Mouse (Mus musculus) CD4-positive, CD25-positive, alpha-beta regulatory T cell, adult 2 months (primary cell): ENCODE results near the gene Gm37240.

Experiments
- DNase-seq: peaks from one replicate; pipeline ENCODE4 v3.0.0-alpha.2; 2012; ENCODE audit warnings: low read depth, low spot score

The Gm37240 gene

GRCm38 (mm10) chr3:84715073-84715768 is 1172.1 kb downstream of the Gm37240 start:
- peak; percentile 78 for DNase-seq

DNA sequence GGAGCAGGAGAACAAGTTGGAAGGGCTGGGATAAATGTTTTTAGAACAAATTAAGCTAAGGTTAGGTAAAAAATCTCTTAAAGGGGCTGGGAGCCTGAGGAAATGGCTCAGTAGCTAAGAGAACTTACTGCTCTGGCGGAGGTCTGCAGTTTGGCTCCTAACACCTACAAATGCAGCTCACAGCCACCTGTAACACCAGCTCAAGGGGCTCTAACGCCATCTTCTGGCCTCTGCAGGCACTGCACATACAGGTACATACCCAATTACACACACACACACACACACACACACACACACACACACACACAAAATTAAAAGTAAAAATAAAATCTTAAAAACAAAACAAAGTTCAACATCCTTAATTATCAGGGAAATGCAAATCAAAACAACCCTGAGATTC is 1174.4 kb downstream of the Gm37240 start:
- DNase-seq = peak; percentile 36

DNA sequence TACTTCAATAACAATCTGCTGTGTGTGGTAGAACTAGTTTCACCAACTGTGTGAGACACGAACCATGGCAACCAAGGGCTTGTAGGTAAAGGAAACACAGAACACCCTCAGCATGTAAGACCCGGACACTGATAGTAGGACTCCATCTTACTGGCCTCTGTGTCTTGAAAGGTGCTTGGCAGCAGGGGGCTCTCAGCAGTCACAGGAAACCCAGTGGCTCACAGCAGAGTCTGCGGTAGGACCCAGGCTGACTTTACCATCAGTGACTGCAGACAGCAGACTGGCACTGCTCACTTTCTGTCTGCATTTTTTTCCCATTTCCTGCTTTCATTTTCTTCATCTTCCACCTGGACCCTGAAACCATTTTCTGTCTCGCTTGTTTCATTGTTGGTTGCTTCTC is 1176.6 kb downstream of the Gm37240 start:
- peak; percentile 67 for DNase-seq

GRCm38 (mm10) chr3:84709967-84710366 is 1177.4 kb downstream of the Gm37240 start:
- no peak for DNase-seq

DNA sequence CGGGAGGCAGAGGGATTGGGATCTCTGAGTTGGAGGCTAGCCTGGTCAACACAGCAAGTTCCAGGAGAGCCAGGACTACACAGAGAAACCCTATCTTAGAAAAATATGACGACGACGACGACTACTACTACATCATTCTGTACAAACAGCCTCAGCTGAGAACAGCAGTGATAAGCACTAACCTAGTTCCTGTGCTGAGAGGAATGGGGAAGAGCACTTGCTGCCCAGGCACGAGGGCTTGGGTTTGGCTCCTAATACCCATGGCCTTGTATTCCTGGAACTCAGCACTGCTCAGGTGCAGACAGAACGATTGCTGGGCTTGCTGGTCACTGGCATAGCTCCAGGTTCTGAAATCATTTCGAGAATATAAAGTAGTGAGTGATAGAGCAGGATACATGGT is 1178.2 kb downstream of the Gm37240 start:
- no peak for DNase-seq

- no peak for DNase-seq
Measured at GRCm38 (mm10) chr3:84708469-84708868, 1178.8 kb downstream of the Gm37240 start.

DNA sequence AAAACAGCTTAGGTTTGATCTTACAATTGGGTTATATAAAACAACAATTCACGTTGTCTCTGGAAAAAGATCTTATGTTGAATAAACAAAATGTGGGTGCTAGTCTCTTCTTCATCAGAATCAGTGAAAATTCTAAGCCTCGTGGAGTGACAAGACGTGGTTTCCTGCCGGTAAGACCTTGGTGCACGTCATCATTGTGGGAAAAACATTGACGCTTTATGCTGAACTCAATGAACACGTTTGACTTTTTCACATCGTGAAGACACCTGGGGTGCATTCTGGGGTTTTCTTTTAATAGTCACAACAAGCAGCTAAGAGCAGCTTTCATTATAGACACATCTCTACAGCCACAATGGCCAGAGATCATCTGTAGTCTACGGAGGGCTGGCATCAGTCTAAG is 1182.1 kb downstream of the Gm37240 start:
- peak; percentile 42 for DNase-seq

DNA sequence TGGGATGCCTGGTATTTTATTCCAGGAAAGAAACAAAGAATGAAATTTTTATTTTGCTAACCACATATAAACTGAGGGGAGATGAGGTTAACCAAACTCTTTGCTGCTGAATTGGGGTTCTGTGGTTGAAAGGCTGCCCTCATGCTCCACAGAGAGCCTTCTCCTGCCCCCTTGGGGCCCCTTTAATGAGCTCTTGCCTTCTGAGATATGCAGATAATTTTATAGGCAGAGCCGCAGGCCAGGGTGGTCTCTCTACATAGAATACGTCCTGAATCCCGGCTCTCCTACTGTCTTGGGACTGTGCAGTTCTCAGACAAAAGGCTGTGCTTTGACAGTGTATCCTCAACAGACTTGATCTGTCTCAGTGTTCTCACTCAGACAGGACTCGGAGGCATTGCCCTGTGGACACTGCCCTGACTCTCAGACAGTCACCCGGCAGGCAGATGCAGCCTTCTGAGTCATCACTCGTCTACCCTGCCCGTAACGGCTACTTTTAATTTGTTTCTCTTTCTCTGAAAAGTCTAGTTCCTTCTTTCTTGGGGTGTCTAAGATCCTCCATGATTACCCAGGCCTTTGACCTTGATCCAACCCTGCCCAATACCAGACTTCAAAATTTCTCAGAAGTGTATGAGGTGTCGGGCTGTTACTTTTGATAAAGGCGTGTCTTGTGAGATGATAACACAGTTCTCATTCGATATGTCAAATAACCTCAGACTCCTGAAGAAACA is 1184.1 kb downstream of the Gm37240 start:
- DNase-seq = no peak

- no peak for DNase-seq
Measured at GRCm38 (mm10) chr3:84701964-84702363, 1185.4 kb downstream of the Gm37240 start.

DNA sequence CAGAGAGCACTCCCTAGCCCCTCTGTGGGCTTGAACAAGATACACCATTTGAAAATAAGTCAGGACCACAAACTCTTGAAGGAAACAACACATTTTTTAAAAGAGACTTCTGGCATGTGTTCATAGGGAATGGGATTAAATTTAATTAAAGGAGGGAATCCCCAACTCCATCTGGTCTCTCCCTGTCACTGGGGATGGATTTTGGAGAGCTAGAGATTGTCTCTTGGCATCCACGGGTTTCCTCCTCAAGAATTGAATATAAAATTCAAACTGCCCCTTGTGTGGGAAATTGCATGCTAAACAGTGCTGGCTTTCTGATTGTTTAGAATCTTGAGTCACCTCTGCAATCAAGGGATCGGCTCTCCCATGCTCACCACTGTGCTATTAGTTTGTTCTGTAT is 1185.8 kb downstream of the Gm37240 start:
- DNase-seq = no peak

- DNase-seq = no peak
Measured at GRCm38 (mm10) chr3:84696428-84696917, 1190.8 kb downstream of the Gm37240 start.

DNA sequence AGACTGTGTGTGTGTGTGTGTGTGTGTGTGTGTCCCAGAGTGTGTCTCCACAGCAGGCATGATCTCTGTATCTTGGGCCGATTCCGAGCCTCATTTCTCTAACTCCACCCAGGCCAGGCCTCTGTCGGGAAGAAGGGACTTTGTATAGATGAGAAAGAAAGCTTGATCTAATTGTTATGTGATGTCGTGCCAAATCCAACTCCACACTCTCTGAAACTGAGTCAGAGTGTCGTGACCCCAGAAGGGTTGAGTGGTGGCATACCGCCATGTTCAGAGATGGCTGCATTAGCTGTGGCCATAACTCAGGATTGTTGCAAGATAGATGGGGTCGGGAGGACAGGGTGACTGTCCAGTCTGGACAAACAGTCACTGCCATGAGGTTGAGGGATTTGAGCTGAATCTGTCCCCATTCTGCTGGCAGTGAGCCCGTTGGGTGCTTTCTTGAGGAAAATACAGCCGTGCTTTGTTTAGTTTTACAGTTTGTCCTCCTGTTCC is 1191.4 kb downstream of the Gm37240 start:
- DNase-seq = no peak

DNA sequence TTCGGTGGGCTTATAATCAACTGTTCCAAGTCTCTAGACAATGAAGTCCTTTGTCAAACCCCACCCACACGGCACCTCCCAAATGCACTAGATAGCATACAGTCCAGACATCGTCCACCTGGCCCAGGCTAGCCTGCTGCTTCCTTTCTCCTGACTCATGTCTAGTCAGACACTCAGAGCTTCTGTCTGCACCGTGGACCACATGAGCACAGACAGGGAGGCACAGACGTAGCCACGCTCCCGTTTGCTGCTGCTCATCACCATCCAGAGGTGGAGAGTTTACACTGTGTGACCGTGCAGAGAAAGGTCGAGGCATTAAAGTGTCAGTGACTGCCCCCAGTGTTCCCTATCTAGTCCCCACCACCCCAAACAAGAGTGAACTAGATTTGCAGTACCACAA is 1191.9 kb downstream of the Gm37240 start:
- no peak for DNase-seq

DNA sequence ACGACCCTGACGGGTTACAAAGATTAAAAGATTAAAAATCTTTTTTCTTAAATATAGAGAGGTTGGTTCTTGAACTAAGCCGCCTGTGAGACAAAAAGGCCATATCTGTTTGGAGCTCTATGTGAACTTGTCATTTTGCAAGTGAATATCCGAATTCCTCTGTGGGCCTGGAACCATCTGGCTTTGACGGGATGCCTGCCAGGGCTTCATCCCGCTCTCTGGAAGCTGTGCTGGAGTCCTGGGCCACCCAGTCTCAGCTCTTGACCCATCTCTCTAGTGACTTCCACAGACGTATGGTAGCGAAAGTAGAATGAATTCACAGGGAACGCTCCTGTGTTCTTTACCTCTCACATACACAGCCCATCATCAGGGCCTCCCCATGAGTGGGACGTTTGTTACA is 1193.4 kb downstream of the Gm37240 start:
- no peak for DNase-seq

GRCm38 (mm10) chr3:84692647-84693199 is 1194.6 kb downstream of the Gm37240 start:
- DNase-seq = peak; percentile 64

GRCm38 (mm10) chr3:84690091-84690771 is 1197.1 kb downstream of the Gm37240 start:
- no peak for DNase-seq

- no peak for DNase-seq
Measured at GRCm38 (mm10) chr3:84689656-84690055, 1197.7 kb downstream of the Gm37240 start.

DNA sequence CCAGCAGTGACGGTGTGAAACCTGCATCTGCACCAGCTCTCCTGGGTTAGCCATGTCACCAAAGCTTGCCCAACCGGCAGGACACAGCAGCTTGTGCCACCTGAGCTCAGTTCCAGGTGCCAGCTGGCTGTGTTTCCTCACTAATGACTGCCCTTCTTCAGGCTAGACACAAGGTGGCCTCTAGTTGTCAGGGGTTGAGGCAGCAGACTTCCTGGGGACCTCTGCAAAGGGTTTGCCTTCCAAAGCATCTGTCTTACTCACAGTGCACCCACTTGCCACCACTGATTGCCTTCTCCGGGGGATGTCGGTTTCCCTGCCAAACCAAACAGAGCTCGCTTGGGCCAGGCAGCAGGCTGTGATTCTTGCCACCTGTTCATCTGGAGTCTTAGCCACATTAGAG is 1199.1 kb downstream of the Gm37240 start:
- DNase-seq = no peak

DNA sequence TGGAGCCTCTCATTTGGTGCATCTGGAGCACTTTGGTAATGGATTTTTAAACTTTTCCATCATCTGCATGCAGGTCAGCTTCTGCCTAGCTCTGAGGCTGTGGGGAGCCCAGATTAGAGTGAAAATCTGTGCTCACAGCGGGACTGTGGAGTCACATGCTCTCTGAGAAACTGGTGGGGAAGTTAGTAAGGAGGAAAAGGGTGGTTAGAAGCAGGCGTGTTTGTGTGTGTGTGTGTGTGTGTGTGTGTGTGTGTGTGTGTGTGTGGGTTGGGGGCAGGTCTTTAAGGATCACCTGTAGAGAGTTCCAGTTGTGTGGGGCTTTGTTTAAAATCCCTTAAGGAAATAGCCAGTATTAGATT is 1199.9 kb downstream of the Gm37240 start:
- DNase-seq = no peak

- DNase-seq = peak; percentile 41
Measured at GRCm38 (mm10) chr3:84686799-84687487, 1200.4 kb downstream of the Gm37240 start.

GRCm38 (mm10) chr3:84686294-84686672 is 1201.0 kb downstream of the Gm37240 start:
- no peak for DNase-seq
